ENCODE assay signal across 26 mouse cellular contexts in genomic region chr2:181596221-181596960, GRCm38 (mm10). TPM values are rescaled to one million over a fixed set of nuclear protein-coding genes. Genes with fewer than 3 reads are reported as not detected.
A peak's percentile ranks its signal among the peaks of the same experiment; 100 is the strongest.
DNase-seq lines count a peak whose midpoint lies in the region; ATAC-seq and TF ChIP-seq lines count a peak whose summit lies in the region.
"Had no signal": no experiment of that assay in that cellular context is flagged by ENCODE, and none has a peak within 500 bp of the region (broad histone marks: within the 10 kb centered on the region; RNA-seq: fewer than 3 reads in every experiment).

No protein-coding gene starts in this region.

- no peak overlapping the region for H3K4me2 ChIP-seq in intestine, embryonic 16.5 days (ENCODE audit: low read depth, low read length)
- H3K4me2 ChIP-seq in intestine, postnatal 0 days (replicated peaks; ENCODE audit: low read depth), result no peak overlapping the region
- H3K4me2 ChIP-seq in midbrain, embryonic 16.5 days (ENCODE audit: low read length), result no peak overlapping the region
- no peak overlapping the region for H3K4me2 ChIP-seq in midbrain, embryonic 11.5 days
- no peak overlapping the region for H3K4me2 ChIP-seq in stomach, embryonic 16.5 days (ENCODE audit: low read depth, low read length)
- H3K4me2 ChIP-seq: embryonic facial prominence, embryonic 13.5 days; forebrain, embryonic 15.5 days; heart, embryonic 11.5 days; intestine, embryonic 15.5 days; limb, embryonic 13.5 days; lung, embryonic 15.5 days had no signal

- DNase-seq in cerebellum, adult 9-11 months, result peak; percentile 61
- DNase-seq in cerebellum, adult 11 months, result no peak
- DNase-seq in midbrain, embryonic 11.5 days (ENCODE audit: low spot score, missing footprints), result no peak
- no peak for DNase-seq in kidney, adult 2 months
- DNase-seq: adrenal gland, postnatal 25 days; cerebellum, postnatal 14 days; embryo, embryonic 11 days; gastrocnemius, postnatal 25 days; heart, adult 18-20 months; heart, postnatal 4 days; right cerebral cortex, adult 18-20 months; spleen, adult 18-20 months had no signal

- no peak for ATAC-seq in intestine, embryonic 16.5 days
- no peak for ATAC-seq in intestine, postnatal 0 days
- no peak for ATAC-seq in midbrain, embryonic 16.5 days
- ATAC-seq in midbrain, embryonic 11.5 days (ENCODE audit: low FRiP score), result no peak
- ATAC-seq in stomach, embryonic 16.5 days (ENCODE audit: insufficient read depth, low FRiP score), result no peak
- ATAC-seq: CD4-positive, CD25-positive, alpha-beta regulatory T cell, adult 4 months; forebrain, embryonic 15.5 days; hindbrain, embryonic 16.5 days; intestine, embryonic 15.5 days had no signal

- no peak overlapping the region for H3K27ac ChIP-seq in intestine, embryonic 16.5 days (ENCODE audit: low read length)
- no peak overlapping the region for H3K27ac ChIP-seq in intestine, postnatal 0 days (ENCODE audit: low read depth, low read length)
- no peak overlapping the region for H3K27ac ChIP-seq in midbrain, embryonic 16.5 days (ENCODE audit: low read length)
- H3K27ac ChIP-seq in midbrain, embryonic 11.5 days (ENCODE audit: low read depth, low read length), result no peak overlapping the region
- H3K27ac ChIP-seq in stomach, embryonic 16.5 days (ENCODE audit: low read length), result no peak overlapping the region
- H3K27ac ChIP-seq in kidney, adult 2 months (ENCODE audit: insufficient read depth, low read depth, low read length), result no peak overlapping the region
- H3K27ac ChIP-seq: embryonic facial prominence, embryonic 13.5 days; forebrain, embryonic 10.5 days; forebrain, embryonic 15.5 days; intestine, embryonic 15.5 days; limb, embryonic 13.5 days; lung, embryonic 15.5 days had no signal

- TF ChIP-seq CTCF in intestine, postnatal 0 days (IDR thresholded peaks at IDR 0.05; ENCODE audit: low read depth), result no peak
- TF ChIP-seq CTCF in kidney, adult 2 months (conservative IDR thresholded peaks at IDR 0.05; ENCODE audit: insufficient read depth, insufficient read length, low read depth, low read length), result no peak

- no peak overlapping the region for H3K4me3 ChIP-seq in intestine, embryonic 16.5 days (ENCODE audit: low read length)
- H3K4me3 ChIP-seq in intestine, postnatal 0 days (ENCODE audit: low read depth, low read length), result no peak overlapping the region
- H3K4me3 ChIP-seq in midbrain, embryonic 16.5 days (ENCODE audit: low read depth, low read length), result no peak overlapping the region
- H3K4me3 ChIP-seq in midbrain, embryonic 11.5 days (ENCODE audit: low read depth, low read length), result no peak overlapping the region
- H3K4me3 ChIP-seq in stomach, embryonic 16.5 days (replicated peaks; ENCODE audit: low read length), result no peak overlapping the region
- no peak overlapping the region for H3K4me3 ChIP-seq in kidney, adult 2 months (ENCODE audit: insufficient read depth, low read depth, low read length)
- H3K4me3 ChIP-seq: embryonic facial prominence, embryonic 13.5 days; forebrain, embryonic 10.5 days; forebrain, embryonic 15.5 days; intestine, embryonic 15.5 days; limb, embryonic 13.5 days; lung, embryonic 15.5 days; midbrain, embryonic 12.5 days had no signal

- no peaks in the 10 kb centered on the region for H3K9me3 ChIP-seq in intestine, embryonic 16.5 days (ENCODE audit: control insufficient read depth, low read length)
- H3K9me3 ChIP-seq in intestine, postnatal 0 days (ENCODE audit: control insufficient read depth), result no peaks in the 10 kb centered on the region
- no peaks in the 10 kb centered on the region for H3K9me3 ChIP-seq in midbrain, embryonic 16.5 days (replicated peaks; ENCODE audit: control insufficient read depth, low read length, poor library complexity, severe bottlenecking)
- no peaks in the 10 kb centered on the region for H3K9me3 ChIP-seq in midbrain, embryonic 11.5 days (ENCODE audit: control insufficient read depth, low read length)
- H3K9me3 ChIP-seq in stomach, embryonic 16.5 days (replicated peaks; ENCODE audit: control insufficient read depth, low read length), result no peaks in the 10 kb centered on the region
- H3K9me3 ChIP-seq: embryonic facial prominence, embryonic 13.5 days; forebrain, embryonic 10.5 days; forebrain, embryonic 15.5 days; intestine, embryonic 15.5 days; limb, embryonic 13.5 days; lung, embryonic 15.5 days; midbrain, embryonic 12.5 days had no signal

- 0 out of 2 replicates have a peak overlapping the region, but pooled peaks have one; percentile 10 for H3K9ac ChIP-seq in intestine, embryonic 16.5 days (ENCODE audit: low read depth, low read length)
- no peak overlapping the region for H3K9ac ChIP-seq in intestine, postnatal 0 days (ENCODE audit: low read depth, low read length)
- H3K9ac ChIP-seq in midbrain, embryonic 16.5 days (ENCODE audit: low read depth, low read length), result peak overlapping the region; percentile 4; the same call in 1 of the 2 replicates
- H3K9ac ChIP-seq in midbrain, embryonic 11.5 days (ENCODE audit: low read length), result no peak overlapping the region
- H3K9ac ChIP-seq in stomach, embryonic 16.5 days (ENCODE audit: low read length), result 0 out of 2 replicates have a peak overlapping the region, but pooled peaks have one; percentile 12
- H3K9ac ChIP-seq: embryonic facial prominence, embryonic 13.5 days; forebrain, embryonic 15.5 days; intestine, embryonic 15.5 days; limb, embryonic 13.5 days; lung, embryonic 15.5 days; midbrain, embryonic 12.5 days had no signal

- H3K4me1 ChIP-seq in intestine, embryonic 16.5 days (ENCODE audit: control insufficient read depth, insufficient read depth, low read length), result peaks cover 17% of the 10 kb centered on the region
- H3K4me1 ChIP-seq in intestine, postnatal 0 days (replicated peaks; ENCODE audit: control insufficient read depth, insufficient read depth, low read length), result peaks cover 6% of the 10 kb centered on the region; the same call in 1 of the 2 replicates
- H3K4me1 ChIP-seq in midbrain, embryonic 16.5 days (ENCODE audit: control insufficient read depth, insufficient read depth, low read length), result peaks cover 35% of the 10 kb centered on the region
- peaks cover 21% of the 10 kb centered on the region for H3K4me1 ChIP-seq in midbrain, embryonic 11.5 days (ENCODE audit: control insufficient read depth, insufficient read depth, low read length)
- peaks cover 27% of the 10 kb centered on the region for H3K4me1 ChIP-seq in stomach, embryonic 16.5 days (ENCODE audit: control insufficient read depth, insufficient read depth, low read length)
- H3K4me1 ChIP-seq in kidney, adult 2 months (ENCODE audit: control insufficient read depth, insufficient read depth, low read length), result peaks cover 17% of the 10 kb centered on the region; the same call in 1 of the 2 replicates

- no peak for TF ChIP-seq POLR2A in kidney, adult 2 months (IDR thresholded peaks at IDR 0.05; ENCODE audit: low read depth, low read length)

- 48% methylated on average over 6 of the region's 6 CpGs for WGBS in intestine, embryonic 16.5 days
- 43% methylated on average over 6 of the region's 6 CpGs for WGBS in intestine, postnatal 0 days
- 63% methylated on average over 6 of the region's 6 CpGs for WGBS in midbrain, embryonic 16.5 days
- 59% methylated on average over 6 of the region's 6 CpGs for WGBS in midbrain, embryonic 11.5 days
- WGBS in stomach, embryonic 16.5 days, result 41% methylated on average over 6 of the region's 6 CpGs
- WGBS in kidney, adult 2 months, result 69% methylated on average over 6 of the region's 6 CpGs

- 0 out of 2 replicates have a peak, but pooled peaks cover 2% of the 10 kb centered on the region for H3K36me3 ChIP-seq in intestine, embryonic 16.5 days (ENCODE audit: control insufficient read depth, insufficient read depth, low read length)
- no peaks in the 10 kb centered on the region for H3K36me3 ChIP-seq in intestine, postnatal 0 days (ENCODE audit: control insufficient read depth, insufficient read depth)
- peaks cover 5% of the 10 kb centered on the region for H3K36me3 ChIP-seq in midbrain, embryonic 16.5 days (ENCODE audit: control insufficient read depth, insufficient read depth, low read length)
- H3K36me3 ChIP-seq in midbrain, embryonic 11.5 days (ENCODE audit: control insufficient read depth, insufficient read depth, low read length), result no peaks in the 10 kb centered on the region
- no peaks in the 10 kb centered on the region for H3K36me3 ChIP-seq in stomach, embryonic 16.5 days (ENCODE audit: control insufficient read depth, insufficient read depth, low read length)
- H3K36me3 ChIP-seq in kidney, adult 2 months (ENCODE audit: control insufficient read depth, insufficient read depth, low read length), result no peaks in the 10 kb centered on the region
- H3K36me3 ChIP-seq: embryonic facial prominence, embryonic 13.5 days; intestine, embryonic 15.5 days; limb, embryonic 13.5 days; lung, embryonic 15.5 days had no signal

- H3K27me3 ChIP-seq in intestine, embryonic 16.5 days (replicated peaks; ENCODE audit: control insufficient read depth, insufficient read depth, low read length), result no peaks in the 10 kb centered on the region
- no peaks in the 10 kb centered on the region for H3K27me3 ChIP-seq in intestine, postnatal 0 days (replicated peaks; ENCODE audit: control insufficient read depth, insufficient read depth, low read length)
- no peaks in the 10 kb centered on the region for H3K27me3 ChIP-seq in midbrain, embryonic 16.5 days (ENCODE audit: control insufficient read depth, insufficient read depth, low read depth, low read length)
- H3K27me3 ChIP-seq in midbrain, embryonic 11.5 days (ENCODE audit: control insufficient read depth, insufficient read depth, low read length), result no peaks in the 10 kb centered on the region
- H3K27me3 ChIP-seq in stomach, embryonic 16.5 days (ENCODE audit: control insufficient read depth, insufficient read depth, low read length), result no peaks in the 10 kb centered on the region; the same call in 1 of the 2 replicates
- no peaks in the 10 kb centered on the region for H3K27me3 ChIP-seq in kidney, adult 2 months (replicated peaks; ENCODE audit: control insufficient read depth, insufficient read depth, low read length)
- H3K27me3 ChIP-seq: forebrain, embryonic 15.5 days; midbrain, embryonic 12.5 days had no signal

RNA-seq across cellular contexts. Expression of gene Samd10, which starts 2.6 kb away (rescaled TPM):
- 23.9 TPM in 2 replicates for polyA plus RNA-seq in intestine, embryonic 16.5 days (2015; fragmentation: Nextera tagmentation; extraction: Ambion mirVana)
- 18.5 and 18.8 TPM in 2 replicates for polyA plus RNA-seq in intestine, postnatal 0 days (2015; fragmentation: Nextera tagmentation; extraction: Ambion mirVana)
- 213 and 216 TPM in 2 replicates for polyA plus RNA-seq in midbrain, embryonic 16.5 days (2015; fragmentation: Nextera tagmentation; extraction: Ambion mirVana)
- polyA plus RNA-seq in midbrain, embryonic 11.5 days (2014; fragmentation: Nextera tagmentation; extraction: Ambion mirVana), result 63.4 and 64.4 TPM in 2 replicates
- 25.7 and 26.7 TPM in 2 replicates for polyA plus RNA-seq in stomach, embryonic 16.5 days (2015; fragmentation: Nextera tagmentation; extraction: Ambion mirVana)
- 26.1 and 30.2 TPM in 2 replicates for polyA plus RNA-seq in kidney, adult 2 months (2012; rRNA removed)

RNA-seq across cellular contexts. Expression of gene Zfp512b, which starts 3.8 kb away (rescaled TPM):
- 20.5 and 20.9 TPM in 2 replicates for polyA plus RNA-seq in intestine, embryonic 16.5 days (2015; fragmentation: Nextera tagmentation; extraction: Ambion mirVana)
- 13.0 and 16.2 TPM in 2 replicates for polyA plus RNA-seq in intestine, postnatal 0 days (2015; fragmentation: Nextera tagmentation; extraction: Ambion mirVana)
- polyA plus RNA-seq in midbrain, embryonic 16.5 days (2015; fragmentation: Nextera tagmentation; extraction: Ambion mirVana), result 70.0 and 78.0 TPM in 2 replicates
- 24.6 and 27.0 TPM in 2 replicates for polyA plus RNA-seq in midbrain, embryonic 11.5 days (2014; fragmentation: Nextera tagmentation; extraction: Ambion mirVana)
- polyA plus RNA-seq in stomach, embryonic 16.5 days (2015; fragmentation: Nextera tagmentation; extraction: Ambion mirVana), result 32.6 and 33.8 TPM in 2 replicates
- polyA plus RNA-seq in kidney, adult 2 months (2012; rRNA removed), result 32.2 and 41.3 TPM in 2 replicates

RNA-seq across cellular contexts. Expression of gene Prpf6, which starts 4.7 kb away (rescaled TPM):
- polyA plus RNA-seq in intestine, embryonic 16.5 days (2015; fragmentation: Nextera tagmentation; extraction: Ambion mirVana), result 52.2 and 52.7 TPM in 2 replicates
- 30.6 and 33.9 TPM in 2 replicates for polyA plus RNA-seq in intestine, postnatal 0 days (2015; fragmentation: Nextera tagmentation; extraction: Ambion mirVana)
- polyA plus RNA-seq in midbrain, embryonic 16.5 days (2015; fragmentation: Nextera tagmentation; extraction: Ambion mirVana), result 59.7 and 64.6 TPM in 2 replicates
- 77.0 and 82.6 TPM in 2 replicates for polyA plus RNA-seq in midbrain, embryonic 11.5 days (2014; fragmentation: Nextera tagmentation; extraction: Ambion mirVana)
- polyA plus RNA-seq in stomach, embryonic 16.5 days (2015; fragmentation: Nextera tagmentation; extraction: Ambion mirVana), result 58.9 and 59.1 TPM in 2 replicates
- 19.6 and 22.1 TPM in 2 replicates for polyA plus RNA-seq in kidney, adult 2 months (2012; rRNA removed)

RNA-seq across cellular contexts. Expression of gene Uckl1, which starts 11.7 kb away (rescaled TPM):
- 75.0 and 78.0 TPM in 2 replicates for polyA plus RNA-seq in intestine, embryonic 16.5 days (2015; fragmentation: Nextera tagmentation; extraction: Ambion mirVana)
- polyA plus RNA-seq in intestine, postnatal 0 days (2015; fragmentation: Nextera tagmentation; extraction: Ambion mirVana), result 49.4 and 60.2 TPM in 2 replicates
- 71.2 and 76.0 TPM in 2 replicates for polyA plus RNA-seq in midbrain, embryonic 16.5 days (2015; fragmentation: Nextera tagmentation; extraction: Ambion mirVana)
- 46.4 and 50.2 TPM in 2 replicates for polyA plus RNA-seq in midbrain, embryonic 11.5 days (2014; fragmentation: Nextera tagmentation; extraction: Ambion mirVana)
- polyA plus RNA-seq in stomach, embryonic 16.5 days (2015; fragmentation: Nextera tagmentation; extraction: Ambion mirVana), result 70.9 and 83.3 TPM in 2 replicates
- 107 and 130 TPM in 2 replicates for polyA plus RNA-seq in kidney, adult 2 months (2012; rRNA removed)

Comparison
In these comparisons a context has a peak if more than half of its experiments do, and no peak if none do; other contexts are left out.
1. H3K9ac ChIP-seq: peak in intestine, embryonic 16.5 days (single experiment), midbrain, embryonic 16.5 days (single experiment) and stomach, embryonic 16.5 days (single experiment); none in intestine, postnatal 0 days (single experiment) and midbrain, embryonic 11.5 days (single experiment).